Mouse (Mus musculus) frontal cortex, postnatal 36 days (tissue): ENCODE measurements around the gene Olfr453.

Source experiments
- DNase-seq, 2 experiments: peaks; one replicate each; pipeline ENCODE4 v3.0.0; 2022; ENCODE audit warnings: low spot score in 2 of 2

Olfr453 gene

DNA sequence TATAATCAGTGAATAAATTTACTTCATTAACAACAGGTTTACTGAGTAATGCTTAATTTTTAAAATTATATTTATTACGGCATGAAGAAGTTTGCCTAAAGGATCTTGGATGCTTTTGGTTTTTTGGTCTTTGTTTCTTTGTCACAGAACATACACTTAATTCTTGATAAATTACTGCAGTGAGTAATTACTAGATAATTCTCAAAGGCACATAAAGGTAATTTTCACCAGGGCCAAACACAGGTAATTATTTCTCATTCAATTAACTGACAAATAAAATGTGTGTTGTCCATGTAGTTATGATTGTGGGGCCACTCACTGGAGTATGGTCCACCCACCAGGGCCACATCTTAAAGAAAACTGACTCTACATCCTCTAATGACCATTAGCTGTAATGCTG lies at the start of gene Olfr453:
Olfr453 (plus strand) TSS at position 301 of the 400 bp plus-strand sequence.
- DNase-seq, result no peak

DNA sequence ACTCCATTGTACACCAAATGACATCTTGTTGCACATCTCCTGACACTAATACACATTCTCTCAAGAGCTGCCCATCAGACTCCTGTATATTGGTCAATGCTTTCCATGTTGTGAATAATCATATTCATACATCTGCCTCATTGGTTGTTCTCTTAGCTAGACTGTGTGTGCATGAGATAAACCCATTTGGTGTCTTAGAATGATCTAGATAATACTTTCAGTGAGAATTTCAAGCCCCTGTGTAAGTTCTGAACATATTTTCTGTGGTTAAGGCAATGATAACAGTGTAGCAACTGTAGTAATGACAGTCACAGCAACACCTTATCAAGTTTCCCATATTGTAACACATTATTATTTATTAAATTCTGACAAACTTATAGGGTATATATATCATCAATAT lies 49.4 kb upstream of the Olfr453 start:
- DNase-seq, result no peak

DNA sequence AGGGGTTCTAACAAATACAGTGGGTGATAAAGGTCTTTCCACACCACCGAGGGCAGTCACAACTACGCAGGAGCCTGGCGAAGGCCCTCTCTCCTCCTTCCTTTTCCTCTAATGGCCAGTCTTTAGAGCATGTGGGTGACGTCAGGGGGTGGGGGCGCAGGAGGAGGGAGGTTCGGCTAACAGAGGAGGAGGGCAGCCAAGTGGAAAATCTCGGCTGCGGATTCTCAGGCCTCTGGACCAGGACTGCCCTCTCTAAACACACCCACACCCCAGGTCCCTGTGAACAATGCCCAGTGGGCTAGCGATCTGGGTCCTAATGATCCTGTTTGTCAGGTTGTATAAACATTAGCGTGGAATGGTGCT lies 47.0 kb upstream of the Olfr453 start:
- DNase-seq, result peak; percentile 67 to 80

DNA sequence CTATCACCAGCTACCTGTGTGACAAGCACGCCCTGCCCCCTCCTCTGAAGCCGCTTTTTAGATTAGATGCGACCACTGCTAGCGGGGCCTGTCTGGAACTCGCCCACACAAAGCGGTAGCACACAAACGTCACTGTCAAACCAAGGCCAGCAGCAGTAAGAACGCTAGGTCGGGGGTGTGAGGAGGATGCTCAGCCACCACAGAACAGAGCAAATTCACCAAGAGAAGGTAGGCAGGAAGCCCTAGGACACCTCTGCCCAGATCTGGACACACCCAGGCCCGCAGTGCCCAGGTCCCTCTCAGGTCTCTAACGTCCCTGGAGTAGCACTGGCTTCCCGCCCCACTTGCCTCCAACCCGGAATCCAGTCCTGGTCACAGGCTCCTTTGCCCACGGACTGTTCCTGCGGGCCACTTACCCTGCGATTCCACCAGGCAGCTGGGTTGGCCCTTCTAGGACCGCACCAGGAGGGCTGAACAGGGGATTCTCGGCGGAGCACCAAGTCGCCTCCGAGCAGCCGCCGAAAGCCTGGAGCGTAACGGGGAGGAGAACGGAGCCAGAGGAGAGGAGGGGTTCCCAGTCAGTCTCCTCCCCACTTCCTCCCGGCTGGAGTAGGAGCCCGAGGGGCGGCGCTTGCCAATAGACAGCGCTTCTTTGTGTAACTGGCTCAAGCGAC lies 46.5 kb upstream of the Olfr453 start:
- DNase-seq, result peak; percentile 85 to 86

DNA sequence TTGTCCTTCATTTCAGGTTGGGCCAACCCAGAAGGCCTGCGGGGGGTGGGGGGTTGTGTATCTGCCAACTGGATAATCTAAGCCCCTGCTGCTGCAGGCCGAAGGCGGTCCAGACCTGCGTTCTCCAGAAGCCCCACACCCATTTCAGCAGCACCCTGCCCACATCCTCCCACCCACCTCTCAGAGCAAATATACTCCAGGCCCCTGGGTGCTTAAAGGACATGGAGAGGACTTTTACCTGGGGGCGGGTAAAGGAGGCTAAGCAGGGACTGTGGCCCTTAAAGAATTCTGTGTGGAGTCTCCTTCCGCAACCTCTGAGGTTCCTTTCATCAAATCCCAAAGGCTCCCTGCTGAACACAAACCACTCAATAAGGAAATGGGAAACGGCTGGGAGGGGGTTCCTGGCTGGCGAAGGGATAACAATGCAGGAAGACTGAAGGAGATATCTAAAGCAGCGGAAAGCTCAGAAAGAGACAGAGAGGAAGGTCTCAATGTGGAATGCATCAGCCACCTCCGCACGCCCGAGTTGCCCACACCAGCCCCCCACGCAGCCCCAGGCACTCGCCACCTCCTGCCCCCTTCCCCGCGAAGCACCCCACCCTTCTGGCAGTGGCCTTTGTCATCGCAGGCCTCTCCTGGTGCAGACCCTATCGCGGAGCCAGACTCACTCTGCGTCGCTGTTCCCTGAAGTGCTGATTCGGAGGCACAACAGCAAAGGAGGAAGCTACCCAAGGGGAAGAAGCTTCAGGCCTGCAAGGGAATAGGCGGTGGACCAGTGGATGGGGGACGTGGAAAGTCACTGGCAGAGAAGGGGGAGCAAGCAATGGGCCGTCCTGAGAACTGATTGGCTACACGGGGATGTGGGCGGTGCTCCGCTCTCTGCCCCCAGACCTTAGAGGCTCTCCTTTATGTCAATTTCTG lies 29.6 kb upstream of the Olfr453 start, which contains the start of gene Tcaf1:
Tcaf1 (minus strand) TSS at position 798 of the 921 bp plus-strand sequence.
- peak; percentile 88 to 93 for DNase-seq

DNA sequence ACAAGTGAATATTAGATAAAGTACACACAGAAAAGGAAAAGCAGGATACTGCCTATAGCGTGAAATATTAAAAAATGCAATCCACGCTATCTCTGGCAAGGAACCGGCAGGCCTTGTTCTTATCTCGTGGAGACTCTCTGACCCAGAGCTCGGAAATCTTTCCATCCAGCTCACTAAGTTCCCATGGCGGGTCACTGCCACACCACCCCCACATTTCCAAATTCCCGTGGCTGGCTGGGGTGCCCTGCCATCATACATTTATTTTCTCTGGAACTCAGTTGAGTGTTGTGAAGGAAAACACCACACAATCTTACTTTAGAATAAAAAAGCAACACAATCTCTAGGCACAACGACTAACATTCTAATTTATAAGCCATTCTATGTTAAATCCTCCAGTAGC lies 24.5 kb upstream of the Olfr453 start:
- DNase-seq, result no peak

DNA sequence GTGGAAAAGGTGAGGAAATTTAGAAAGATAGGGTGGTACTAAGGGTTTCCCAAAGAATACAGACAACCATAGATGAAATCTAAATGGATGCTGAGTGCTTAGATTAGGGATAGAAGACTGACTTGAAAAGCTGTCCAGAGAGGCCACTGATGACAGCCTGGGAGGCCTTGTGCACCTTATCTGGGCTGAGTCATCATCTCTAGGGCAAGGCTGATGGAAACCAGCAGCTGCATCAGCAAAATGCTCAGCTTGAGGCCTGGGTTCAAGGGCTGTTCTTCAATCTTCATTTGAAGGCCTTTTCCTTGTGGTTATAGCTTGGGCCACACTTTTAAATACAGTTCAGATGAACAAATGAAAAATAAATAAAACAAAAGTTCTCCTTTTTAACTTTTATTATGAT lies 21.2 kb upstream of the Olfr453 start:
- DNase-seq, result no peak

DNA sequence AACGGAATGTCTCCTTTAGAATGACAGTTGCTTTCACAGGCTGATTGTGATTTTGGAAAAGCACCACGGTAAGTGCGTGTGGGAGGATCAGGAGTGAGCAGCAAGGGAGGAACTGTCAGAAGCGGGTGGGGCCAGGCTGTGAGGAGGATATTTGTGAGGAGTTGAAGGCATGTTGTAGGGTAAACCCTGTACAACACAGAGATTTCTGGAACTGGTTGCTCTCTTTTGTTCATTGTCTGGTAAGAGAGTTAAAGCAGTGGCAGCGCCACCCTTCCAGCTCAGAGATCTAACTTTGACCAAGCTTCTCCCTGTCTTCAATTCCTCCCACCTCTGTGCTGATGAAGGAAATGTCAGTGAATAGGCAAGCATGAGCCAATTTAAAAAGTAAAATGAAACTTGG lies 3.1 kb downstream of the Olfr453 start:
- DNase-seq, result peak; percentile 8 to 9

DNA sequence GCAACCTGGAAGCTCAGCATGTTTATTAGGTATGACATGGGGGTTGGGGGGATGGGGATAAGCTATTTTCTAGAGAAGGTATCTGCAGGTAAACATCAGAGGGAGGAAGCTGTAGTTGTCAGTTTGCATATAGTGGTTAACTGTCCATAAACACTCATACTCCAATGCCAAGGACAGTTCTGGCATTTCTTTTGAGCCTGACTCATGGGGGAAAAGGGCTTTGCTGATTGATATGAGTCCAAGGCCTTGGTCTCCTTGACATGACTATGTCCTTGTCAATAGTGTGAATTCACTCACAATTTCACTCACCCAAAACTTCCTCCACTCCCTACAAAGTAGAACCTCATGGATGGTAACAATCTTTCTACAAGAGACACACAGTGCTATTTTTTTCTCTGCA lies 8.7 kb downstream of the Olfr453 start:
- DNase-seq, result no peak

DNA sequence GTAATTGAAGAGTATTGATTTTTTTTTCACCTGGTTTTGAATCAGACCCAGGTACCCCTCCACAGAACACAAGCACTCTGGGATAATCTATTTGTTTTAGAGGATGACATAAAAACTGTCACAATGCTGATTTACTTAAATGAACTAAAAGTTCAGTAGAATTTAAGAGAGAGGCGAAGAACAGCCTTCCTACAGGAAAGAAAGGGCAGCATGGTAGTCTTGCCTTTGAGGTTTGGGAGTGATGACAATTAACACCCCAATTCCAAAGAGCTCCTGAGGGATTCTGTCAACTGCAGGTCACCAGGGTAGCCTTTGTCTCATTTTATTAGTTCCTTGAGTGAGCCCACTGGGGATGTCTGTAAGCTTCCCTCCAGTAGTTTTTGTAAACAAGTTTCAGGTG lies 16.9 kb downstream of the Olfr453 start, which contains the start of gene Olfr38:
Olfr38 (plus strand) TSS at position 301 of the 400 bp plus-strand sequence.
- no peak for DNase-seq

DNA sequence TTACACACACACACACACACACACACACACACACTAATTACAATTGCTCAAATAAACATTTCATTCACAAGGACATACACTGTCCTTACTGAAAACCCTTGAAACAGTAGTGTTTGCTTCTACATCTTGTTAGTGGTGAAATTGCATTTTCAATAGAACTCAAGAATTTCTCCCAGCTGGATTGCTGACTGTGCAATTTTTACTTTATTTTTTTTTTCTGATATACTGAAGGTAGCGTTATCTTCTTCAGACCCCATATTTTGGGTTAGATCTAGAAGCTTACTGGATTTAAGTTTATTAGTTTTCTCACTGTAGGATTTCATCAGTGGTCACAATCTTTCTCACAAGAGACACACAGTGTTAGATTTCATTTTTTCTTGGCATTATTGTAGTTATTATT lies 37.9 kb downstream of the Olfr453 start:
- no peak for DNase-seq

DNA sequence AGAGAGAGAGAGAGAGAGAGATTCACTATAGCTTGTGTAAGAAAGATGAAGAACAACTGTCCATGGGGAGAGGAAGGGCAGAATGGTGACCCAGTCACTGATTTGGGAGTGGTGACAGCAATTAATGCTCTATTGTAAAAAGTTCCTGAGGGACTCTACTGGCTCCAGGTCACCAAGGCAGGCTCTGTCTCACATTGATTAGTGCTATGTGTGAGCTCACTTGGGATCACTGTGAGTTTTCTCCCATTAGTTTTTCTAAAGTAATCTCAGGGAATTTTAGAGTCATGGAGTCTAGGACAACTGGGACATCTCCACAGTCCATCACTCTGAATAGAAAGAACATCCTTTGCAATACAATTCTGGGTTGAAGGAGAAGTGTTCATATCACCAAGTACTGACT lies 45.6 kb downstream of the Olfr453 start, which contains the start of gene Olfr452:
Olfr452 (plus strand) TSS at position 301 of the 400 bp plus-strand sequence.
- no peak for DNase-seq

DNA sequence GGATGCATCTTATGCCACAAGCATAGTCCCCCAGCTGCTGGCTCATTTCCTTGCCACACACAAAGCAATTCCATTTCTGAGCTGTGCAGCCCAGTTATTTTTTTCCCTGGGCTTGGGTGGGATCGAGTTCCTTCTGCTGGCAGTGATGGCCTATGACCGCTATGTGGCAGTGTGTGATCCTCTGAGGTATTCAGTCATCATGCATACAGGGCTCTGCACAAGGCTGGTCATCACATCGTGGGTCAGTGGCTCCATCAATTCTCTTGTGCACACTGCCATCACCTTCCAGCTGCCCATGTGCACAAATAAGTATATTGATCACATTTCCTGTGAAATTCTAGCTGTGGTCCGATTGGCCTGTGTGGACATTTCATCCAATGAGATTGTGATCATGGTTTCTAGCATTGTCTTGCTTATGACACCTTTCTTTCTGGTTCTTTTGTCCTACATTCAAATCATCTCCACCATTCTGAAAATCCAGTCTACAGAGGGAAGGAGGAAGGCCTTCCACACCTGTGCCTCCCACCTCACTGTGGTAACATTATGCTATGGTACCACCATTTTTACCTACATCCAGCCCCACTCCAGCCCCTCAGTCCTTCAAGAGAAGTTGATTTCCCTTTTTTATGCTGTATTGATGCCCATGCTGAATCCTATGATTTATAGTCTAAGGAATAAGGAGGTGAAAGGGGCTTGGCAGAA lies 51.2 kb downstream of the Olfr453 start:
- no peak for DNase-seq

DNA sequence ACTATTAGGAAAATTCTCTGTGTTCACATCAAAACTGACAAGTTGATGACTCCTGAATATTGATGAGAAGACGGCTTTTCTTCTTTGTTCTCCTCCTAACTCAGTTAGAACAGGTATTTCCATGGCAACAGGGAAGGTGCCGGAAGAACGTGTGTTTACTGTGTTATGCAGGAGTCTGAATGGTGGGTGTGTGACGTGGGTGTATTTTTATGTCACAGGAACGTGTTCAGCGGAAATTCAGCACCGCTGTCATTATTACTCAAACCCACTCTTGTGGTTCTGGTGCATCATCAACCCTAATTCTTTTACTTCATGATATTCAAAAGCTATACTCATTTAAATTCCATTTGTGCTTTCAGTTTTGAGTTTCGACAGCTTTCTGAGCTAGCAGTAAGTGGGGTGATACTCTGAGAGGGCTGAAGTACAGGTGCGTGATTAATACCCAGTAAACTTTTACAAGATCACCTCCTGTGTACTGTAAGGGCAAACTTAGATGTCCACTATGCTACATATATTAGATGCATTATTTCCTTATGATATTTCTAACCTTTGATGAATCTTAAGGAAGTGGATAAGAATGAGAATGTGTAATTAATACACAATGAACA lies 51.9 kb downstream of the Olfr453 start:
- DNase-seq, result no peak

DNA sequence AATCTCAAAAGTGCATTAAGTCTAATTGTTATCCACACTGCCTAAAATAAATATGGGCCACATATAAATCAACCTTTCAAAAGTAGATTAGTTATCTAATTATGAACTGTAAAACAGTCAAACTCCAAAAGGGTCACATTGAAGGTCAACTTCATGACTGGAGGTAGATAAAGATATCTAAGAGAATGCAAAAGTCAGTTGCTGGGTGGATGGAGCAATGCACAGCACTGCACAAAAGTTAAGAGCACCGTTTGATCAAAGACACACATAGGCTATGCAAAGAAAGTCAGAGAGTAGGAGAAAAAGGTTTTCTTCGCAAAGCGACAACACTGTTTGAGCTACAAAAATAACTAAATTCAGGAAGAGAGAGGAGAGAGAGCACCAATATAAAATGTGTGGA lies 55.8 kb downstream of the Olfr453 start:
- DNase-seq, result no peak
